Mouse (Mus musculus) myocyte (in vitro differentiated cells): ENCODE results near the gene Gm10190.

Experiments used
- CEBPB ChIP-seq: IDR thresholded peaks from 2 replicates; pipeline ENCODE4 v1.6.1; 2011; ENCODE audit warnings: mild to moderate bottlenecking, moderate library complexity; ENCODE audit not compliant: poor library complexity, insufficient read depth, severe bottlenecking
- E2F4 ChIP-seq: IDR thresholded peaks from one replicate; pipeline ENCODE4 v1.6.1; 2011; ENCODE audit warnings: mild to moderate bottlenecking, control low read depth, moderate library complexity; ENCODE audit not compliant: insufficient read depth
- MAX ChIP-seq: IDR thresholded peaks from one replicate; pipeline ENCODE4 v1.6.1; 2011; ENCODE audit warnings: low read depth, mild to moderate bottlenecking, control low read depth
- MYOD1 ChIP-seq, 3 experiments: IDR thresholded peaks; one replicate each; pipeline ENCODE4 v1.6.1; 2011; ENCODE audit warnings: control low read depth in 2 of 3, low read depth in 2 of 3, mild to moderate bottlenecking in 2 of 3, moderate library complexity in 1 of 3; ENCODE audit not compliant: insufficient read length in 2 of 3, control insufficient read depth in 1 of 3
- MYOG ChIP-seq, 3 experiments: IDR thresholded peaks; one replicate each; pipeline ENCODE4 v1.6.1; 2011; ENCODE audit warnings: control low read depth in 2 of 3, low read depth in 2 of 3, mild to moderate bottlenecking in 2 of 3; ENCODE audit not compliant: insufficient read length in 2 of 3, control insufficient read depth in 1 of 3, insufficient read depth in 1 of 3
- POLR2A ChIP-seq: IDR thresholded peaks from one replicate; pipeline ENCODE4 v1.6.1; 2011; ENCODE audit warnings: low read depth, mild to moderate bottlenecking, control low read depth, moderate library complexity; ENCODE audit not compliant: insufficient read length
- TCF12 ChIP-seq: IDR thresholded peaks from one replicate; pipeline ENCODE4 v1.6.1; 2011; ENCODE audit warnings: mild to moderate bottlenecking, control low read depth; ENCODE audit not compliant: poor library complexity, insufficient read depth, severe bottlenecking

DNA sequence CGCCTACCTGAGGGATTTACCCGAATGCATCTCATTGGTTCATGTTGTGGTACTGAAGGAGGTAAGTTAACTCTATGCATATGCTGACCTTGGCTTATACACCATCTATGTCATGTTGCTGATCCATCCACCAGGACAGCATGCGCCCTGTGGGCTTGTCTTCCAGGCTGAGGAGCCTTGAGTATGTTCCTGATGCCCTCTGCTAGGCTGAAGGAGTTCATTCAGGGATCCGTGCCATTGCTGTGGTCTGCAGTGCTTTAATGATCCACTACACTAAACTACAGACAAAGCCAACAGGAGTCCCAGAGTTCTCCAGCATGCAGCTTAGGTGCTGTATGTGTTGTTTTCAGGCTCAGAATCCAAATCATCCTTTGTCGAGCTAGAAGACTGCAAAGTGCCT is 6.1 kb downstream of the Gm10190 start:
- TF ChIP-seq POLR2A (no peak), MYOG (IDR thresholded peaks at IDR 0.05; ENCODE audit: control insufficient read depth in 1 of 3, insufficient read depth in 1 of 3, insufficient read length in 2 of 3, low read depth in 2 of 3) (no peak), TCF12 (no peak), MAX (no peak), E2F4 (no peak), MYOD1 (IDR thresholded peaks at IDR 0.05; ENCODE audit: control insufficient read depth in 1 of 3, insufficient read length in 2 of 3, low read depth in 2 of 3) (no peak), CEBPB (no peak)
